Mouse (Mus musculus): ENCODE measurements around the gene 2310022B05Rik.

Gene 2310022B05Rik

GRCm38 (mm10) chr8:124663112-124663873, at the start of gene 2310022B05Rik:
Gene 2310022B05Rik, minus strand, starts transcription at chr8:124663369.
- DNase-seq: peak; percentile 82

DNA sequence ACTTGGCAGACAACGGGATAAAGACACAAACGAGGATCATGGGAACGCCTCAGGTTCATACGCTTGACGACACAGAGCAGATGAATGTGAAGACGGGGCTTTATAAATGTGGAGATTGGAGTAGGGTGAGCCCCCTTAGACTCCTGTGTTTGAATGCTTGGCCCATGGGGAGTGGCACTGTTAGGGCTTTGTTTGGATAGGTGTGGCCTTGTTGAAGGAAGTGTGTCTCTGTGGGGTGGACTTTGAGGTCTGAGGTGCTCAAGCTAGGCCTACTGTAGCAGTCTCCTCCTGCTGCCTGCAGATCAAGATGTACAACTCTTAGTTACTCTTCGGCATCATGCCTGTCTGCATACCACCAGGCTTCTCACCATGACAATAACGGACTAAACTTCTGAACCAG, 42.7 kb upstream of the 2310022B05Rik start:
- no peak for DNase-seq

DNA sequence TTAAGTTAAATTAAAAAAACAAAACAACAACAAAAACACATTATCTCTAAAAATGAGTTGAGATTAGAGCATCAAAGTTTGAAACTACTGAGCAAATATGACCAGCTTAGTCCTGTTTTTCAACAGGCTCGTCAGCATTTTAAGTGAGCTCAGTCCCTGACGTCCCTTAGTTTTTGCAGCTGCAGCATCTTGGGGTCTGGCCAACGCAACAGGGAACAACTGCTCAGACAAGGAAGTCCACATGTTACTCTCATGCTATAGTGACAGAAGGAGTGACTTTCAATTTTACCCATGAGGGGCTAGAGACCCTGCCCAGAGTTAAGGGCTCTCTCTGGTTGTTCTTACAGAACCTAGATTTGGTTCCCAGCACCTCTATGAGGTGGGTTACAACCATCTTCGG, 41.2 kb upstream of the 2310022B05Rik start:
- DNase-seq: no peak

DNA sequence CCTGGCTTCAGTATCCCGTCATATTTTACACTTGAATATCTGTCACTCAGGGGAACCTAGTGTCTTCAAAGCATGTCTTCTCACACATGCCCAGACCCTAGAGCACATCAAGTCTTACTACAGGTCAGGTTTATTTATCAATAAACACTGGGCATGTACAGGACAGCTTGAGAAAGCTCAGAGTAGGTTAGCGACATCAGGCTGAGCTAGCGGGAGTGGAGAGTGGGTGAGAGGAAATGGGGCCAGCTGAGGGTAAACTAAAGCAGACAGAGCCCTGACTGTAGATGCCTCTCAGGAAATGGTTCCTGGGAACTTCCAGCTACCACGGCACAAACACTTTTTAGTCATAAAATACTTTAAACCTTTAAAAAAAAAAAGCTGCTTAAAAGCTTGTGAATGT, 40.4 kb upstream of the 2310022B05Rik start:
- no peak for DNase-seq

- no peak for DNase-seq
Observed at GRCm38 (mm10) chr8:124702183-124702582, 39.0 kb upstream of the 2310022B05Rik start.

DNA sequence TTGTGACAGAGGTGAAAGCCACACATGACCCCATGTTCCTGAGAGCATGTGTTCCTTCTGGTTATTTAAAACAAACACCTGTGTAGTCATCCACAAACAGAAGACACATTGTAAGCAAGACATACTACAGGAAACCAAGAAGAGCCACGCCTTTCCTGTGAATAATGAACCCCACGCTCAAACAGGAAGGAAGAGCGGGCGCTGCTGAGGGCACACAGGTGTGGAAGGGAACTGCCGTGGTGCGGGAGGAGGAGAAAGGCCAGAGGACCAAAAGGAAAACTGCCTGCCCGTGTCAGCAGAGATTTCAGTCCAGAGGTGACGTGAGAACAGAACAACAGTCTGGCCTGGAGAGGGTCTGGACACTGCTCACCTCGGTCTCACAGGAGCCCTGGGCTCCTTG, 37.9 kb upstream of the 2310022B05Rik start:
- DNase-seq: no peak

DNA sequence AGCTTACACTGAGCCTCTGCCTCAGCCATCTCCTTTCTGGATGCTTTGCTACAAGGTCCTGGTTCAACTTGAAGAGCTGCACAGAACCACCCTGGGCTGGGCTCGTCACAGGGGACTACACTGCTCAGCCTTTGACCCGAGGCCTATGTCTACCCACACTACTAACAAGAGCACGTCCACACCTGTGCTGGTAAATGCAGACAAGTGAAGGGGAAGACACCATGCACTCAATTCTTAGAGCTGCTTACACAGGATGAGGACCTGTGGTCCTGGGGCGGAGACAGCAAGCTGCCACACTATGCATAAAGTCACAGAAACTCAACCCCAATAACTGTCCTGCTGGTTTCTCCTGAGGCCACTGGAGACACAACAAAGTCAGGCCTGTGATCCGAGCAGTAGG, 37.1 kb upstream of the 2310022B05Rik start:
- DNase-seq: no peak

DNA sequence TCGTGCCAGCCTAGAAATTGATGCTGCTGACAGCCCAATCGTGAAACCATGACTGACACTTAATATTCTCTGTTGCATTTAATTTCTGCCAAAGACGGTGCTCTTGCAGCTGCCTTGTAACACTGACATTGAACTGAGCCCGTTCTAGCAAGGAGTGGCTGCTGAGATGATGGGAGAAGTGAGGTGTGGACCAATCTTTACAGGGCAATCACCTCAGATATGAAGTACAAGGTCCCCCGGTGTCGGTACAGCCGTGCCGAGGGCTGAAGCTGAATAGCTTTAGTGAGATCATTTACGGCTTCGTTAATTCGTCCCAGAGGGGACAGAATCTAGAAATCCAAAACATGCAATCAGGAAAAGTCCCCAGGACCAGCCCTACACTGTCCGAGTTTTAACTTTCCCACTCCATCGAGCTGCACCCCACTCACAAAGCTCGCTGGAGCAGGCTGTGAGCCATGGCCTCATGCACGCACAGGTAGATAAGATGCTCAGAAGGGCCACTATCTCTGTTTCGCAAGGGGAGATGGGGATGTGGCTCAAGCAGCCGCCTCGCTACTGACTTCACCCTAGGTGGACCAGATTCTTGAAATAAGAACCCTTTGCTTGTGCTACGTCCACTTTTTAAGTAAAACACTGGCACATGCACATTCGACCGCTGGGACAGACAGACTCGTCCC, 32.4 kb upstream of the 2310022B05Rik start:
- DNase-seq: no peak

DNA sequence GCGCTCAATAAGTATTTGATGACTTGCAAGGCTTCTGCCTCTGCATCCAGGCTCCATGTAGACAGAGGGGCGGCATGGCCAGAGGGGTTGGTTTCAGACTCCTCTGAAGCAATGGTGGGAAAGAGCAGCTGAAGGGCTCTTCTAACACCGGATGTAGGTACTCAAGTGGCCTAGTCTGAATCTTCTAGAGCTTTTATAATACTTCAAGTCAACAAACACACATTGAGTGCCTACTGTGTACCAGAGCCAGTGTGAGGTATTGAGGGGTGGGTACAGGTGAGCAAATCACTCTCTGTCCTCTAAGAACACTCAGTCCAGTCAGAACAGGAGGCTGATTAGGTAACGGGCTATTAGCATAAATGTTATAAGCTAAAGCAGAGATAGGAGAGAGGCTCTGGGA, 28.5 kb upstream of the 2310022B05Rik start:
- DNase-seq: no peak

DNA sequence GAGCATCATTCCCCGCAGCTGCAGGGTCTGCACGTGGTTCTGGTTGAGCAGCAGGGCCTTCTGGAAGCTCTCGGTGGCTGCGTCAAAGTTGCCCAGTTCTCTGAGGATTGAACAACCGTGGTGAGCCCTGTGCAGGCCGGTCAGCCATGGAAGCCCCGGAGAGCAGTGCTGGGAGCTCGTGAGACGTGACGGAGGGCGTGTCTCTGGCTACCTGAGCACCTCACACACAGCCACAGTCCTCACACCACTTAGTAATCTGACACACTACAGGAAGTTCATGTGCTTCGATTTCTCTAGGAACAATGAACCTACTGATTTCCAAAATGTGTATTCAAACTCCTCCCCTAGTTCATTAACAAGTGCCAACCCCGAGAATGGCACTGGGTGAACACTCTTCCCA, 25.7 kb upstream of the 2310022B05Rik start:
- no peak for DNase-seq

DNA sequence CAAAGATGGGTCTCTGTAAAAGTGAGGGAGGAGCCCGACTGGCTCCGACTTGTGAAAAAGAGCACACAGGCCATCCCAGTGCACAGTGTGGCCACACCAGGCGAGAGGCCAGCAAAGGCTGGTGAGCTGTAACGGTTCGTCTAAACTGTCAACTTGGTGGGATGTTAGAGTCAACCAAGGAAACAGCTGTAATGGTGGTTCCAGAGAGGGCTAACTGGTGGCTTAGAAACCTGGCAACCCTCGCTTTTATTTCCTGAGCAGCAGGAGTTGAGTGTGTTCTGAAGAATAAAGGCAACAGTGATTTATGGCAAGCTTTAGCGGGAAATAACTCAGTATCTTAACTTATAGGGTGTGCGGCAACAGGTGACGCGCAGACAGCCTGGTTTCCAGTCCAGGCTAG, 19.0 kb upstream of the 2310022B05Rik start:
- DNase-seq: no peak

GRCm38 (mm10) chr8:124681792-124682157, 18.6 kb upstream of the 2310022B05Rik start:
- DNase-seq: no peak

GRCm38 (mm10) chr8:124681077-124681791, 18.1 kb upstream of the 2310022B05Rik start:
- DNase-seq: no peak

GRCm38 (mm10) chr8:124678246-124678645, 15.1 kb upstream of the 2310022B05Rik start:
- no peak for DNase-seq

DNA sequence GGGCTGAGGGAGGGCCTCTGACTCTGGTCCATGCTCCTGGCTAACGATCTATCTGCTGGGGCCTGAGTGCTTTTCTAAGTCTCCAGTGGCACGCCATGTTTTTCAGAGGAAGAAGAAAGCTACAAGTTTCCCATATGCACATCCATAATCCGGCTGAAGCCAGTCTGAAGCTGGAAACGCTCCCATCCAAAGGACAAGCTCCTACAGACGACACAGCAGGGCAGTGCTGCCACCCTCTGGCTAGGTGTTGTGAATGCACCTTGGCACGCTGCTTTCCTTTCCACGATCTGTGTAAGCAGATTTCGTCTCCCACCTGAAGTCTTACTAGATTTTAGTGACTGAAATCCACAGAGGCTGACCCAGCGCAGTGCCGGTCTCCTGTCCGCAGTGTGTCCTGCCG, 14.3 kb upstream of the 2310022B05Rik start:
- peak; percentile 84 for DNase-seq

DNA sequence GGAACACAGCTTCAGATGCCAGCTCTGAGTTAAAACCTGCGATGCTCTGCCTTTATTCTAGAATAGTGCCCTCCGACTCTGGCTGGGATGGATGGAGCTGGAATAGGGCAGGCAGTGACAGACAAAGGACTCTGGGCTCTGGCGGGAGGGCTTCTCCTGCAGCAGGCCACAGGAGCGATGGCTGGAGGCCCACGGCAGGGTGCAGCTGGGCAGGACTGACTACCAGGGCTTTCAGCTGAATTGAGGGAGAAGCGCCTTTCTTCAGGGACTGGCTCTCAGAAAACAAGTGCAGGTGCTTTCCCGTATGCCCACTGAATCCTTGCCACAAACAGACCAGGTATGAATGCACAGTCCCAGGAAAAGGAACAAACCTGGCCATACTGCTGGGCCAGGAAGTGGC, 13.9 kb upstream of the 2310022B05Rik start:
- DNase-seq: peak; percentile 35

DNA sequence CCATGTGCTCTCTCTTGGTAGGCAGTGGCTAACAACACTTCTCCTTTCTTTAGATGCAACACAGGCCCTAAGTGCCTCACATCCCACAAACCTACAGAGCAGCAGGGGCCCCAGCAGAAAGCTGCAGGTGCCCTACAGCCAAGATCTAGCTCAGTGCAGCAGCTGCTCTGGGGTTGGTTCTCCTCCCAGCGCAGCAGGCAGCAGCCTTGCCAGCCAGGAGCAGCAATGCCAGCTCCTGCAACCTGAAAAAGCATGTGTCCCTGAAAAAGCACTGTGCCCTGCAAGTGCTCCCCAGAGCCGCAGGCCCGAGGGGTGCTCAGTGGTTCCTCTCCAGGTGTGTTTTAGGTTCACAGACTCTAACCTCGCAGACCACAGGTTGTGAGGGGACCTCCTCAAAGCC, 13.5 kb upstream of the 2310022B05Rik start:
- DNase-seq: no peak

DNA sequence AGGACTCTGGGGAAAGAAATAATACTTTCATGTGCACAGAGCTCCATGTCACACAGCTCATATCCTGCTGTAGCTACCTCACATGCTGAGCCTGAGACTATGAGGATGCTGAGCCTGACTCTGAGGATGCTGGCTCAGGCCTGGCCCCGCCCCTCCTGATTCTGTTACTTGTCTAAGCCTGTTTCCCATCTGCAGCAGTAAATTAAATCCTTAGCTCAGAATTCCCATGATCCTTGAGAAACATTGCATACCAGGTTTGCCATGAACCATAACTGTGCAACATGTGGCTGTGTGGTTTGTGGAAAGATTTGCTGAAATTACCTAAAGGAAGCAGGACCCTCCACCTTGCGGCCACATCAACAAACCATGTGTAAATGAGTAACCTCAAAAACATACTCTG, 9.2 kb upstream of the 2310022B05Rik start:
- DNase-seq: no peak

DNA sequence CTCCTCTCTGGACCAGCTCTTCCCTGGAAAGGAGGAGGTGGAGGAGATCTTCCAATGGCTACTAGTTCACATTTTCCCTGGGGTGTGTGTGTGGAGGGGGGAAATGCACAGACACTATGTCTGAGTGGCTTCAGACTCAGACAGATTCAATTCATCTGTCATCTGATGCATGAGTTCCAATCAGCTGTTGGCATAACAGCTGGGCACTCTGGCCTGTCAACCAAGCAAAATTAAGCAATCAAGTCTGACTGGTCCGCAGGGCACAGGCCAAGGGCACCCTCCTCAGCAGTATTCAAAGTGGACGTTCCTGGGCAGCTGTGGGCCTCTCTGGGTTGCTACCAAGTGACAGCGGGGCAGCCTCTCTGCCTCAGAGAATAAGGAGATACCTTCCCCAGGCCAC, 5.6 kb upstream of the 2310022B05Rik start:
- no peak for DNase-seq

GRCm38 (mm10) chr8:124664414-124664813, 1.2 kb upstream of the 2310022B05Rik start:
- DNase-seq: no peak

- no peak for DNase-seq
Observed at GRCm38 (mm10) chr8:124663874-124664230, 683 bp upstream of the 2310022B05Rik start.

DNA sequence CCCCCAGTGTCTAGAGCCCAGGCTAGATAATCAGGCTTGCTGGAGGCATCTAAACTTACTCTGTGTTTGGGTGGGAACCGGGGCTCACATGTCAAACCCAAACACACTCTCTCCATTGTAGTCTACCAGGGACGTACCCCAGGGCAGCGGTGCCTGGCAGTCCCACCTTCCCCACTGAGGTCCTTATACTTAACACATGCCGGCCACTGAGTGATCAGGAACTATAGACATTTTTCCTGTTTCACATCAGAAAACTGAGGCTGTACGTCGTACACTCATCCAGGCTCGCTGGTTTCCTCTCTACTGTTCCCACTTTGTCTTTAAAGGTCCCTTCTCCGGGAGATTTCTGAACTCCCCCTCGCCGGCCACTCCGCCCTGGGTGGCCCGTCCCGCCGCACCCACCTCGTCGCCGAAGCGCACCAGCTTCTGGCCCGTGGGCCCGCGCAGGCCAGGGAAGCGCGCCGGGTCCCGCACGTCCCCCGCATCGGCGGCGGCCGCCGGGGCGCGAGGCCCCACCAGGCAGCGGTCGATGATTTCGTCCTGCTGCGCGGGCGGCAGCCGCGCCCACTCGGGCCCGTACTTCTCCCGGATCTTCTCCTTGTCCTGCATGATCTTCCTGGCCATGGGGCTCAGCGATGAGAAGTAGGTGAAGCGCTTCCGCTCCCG, 590 bp downstream of the 2310022B05Rik start:
- DNase-seq: no peak

- peak; percentile 65 for DNase-seq
Observed at GRCm38 (mm10) chr8:124661781-124662180, 1.4 kb downstream of the 2310022B05Rik start.

DNA sequence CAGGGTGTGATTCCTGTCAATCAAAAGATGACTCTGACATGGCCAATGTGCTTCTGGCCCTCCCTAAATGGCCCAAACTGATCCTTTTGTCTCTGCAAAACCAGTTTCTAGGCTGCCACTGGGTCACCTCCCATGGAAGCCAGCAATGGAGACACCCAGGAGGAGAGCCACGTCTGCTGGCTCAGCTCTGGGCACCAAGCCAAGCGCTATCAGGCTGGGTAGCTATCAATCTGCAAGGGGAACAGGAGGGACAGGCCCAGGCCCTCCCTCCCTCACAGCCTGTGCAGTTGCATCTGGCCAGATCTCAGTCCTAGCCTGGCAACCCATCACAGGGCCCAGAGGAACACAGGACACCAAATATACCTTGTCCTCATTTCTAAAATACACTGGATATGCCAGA, 4.8 kb downstream of the 2310022B05Rik start:
- DNase-seq: no peak
